Mouse (Mus musculus): Measurements from ENCODE around the gene Blvra. TPM values are rescaled to one million over a fixed set of nuclear protein-coding genes. Genes with fewer than 3 reads are reported as not detected.
"Not testable (repeated sequence)": the region's sequence is repeated elsewhere in the genome, so short reads cannot be mapped to it uniquely, and the experiment has no call there.

The Blvra gene
- 29.3 and 33.0 TPM in 2 replicates for polyA plus RNA-seq (2015; fragmentation: Nextera tagmentation; extraction: Ambion mirVana)

GRCm38 (mm10) chr2:127070435-127070841 lies at the start of gene Blvra:
TSS of gene Blvra (plus strand) at chr2:127070665.
- under 1% methylated on average over 32 of the region's 32 CpGs for WGBS

GRCm38 (mm10) chr2:127035006-127035605 lies 35.4 kb upstream of the Blvra start:
- 97% methylated on average over 9 of the region's 9 CpGs for WGBS

More at GRCm38 (mm10) chr2:127070435-127070841, at the start of gene Blvra:
- H3K9me3 ChIP-seq = no peaks in the 10 kb centered on the region
- no peaks in the 10 kb centered on the region for H3K27me3 ChIP-seq
- peak within 1 kb of the TSS; percentile 64 for H3K27ac ChIP-seq (replicated peaks)
- peak within 1 kb of the TSS; percentile 77 for H3K4me3 ChIP-seq
- H3K4me1 ChIP-seq (replicated peaks) = peaks cover 15% of the 10 kb centered on the region
- peaks cover 17% of the 10 kb centered on the region for H3K36me3 ChIP-seq
- peak within 1 kb of the TSS; percentile 60 for H3K4me2 ChIP-seq
- peak; percentile 99 for ATAC-seq (ENCODE audit: low FRiP score, low read depth)
- H3K9ac ChIP-seq = peak within 1 kb of the TSS; percentile 69

GRCm38 (mm10) chr2:127037299-127037698 lies 33.2 kb upstream of the Blvra start:
- ATAC-seq (ENCODE audit: low FRiP score, low read depth) = no peak

More at GRCm38 (mm10) chr2:127035006-127035605, 35.4 kb upstream of the Blvra start:
- ATAC-seq (ENCODE audit: low FRiP score, low read depth) = no peak
- H3K4me1 ChIP-seq (replicated peaks) = no peaks in the 10 kb centered on the region
- H3K4me2 ChIP-seq = no peak overlapping the region
- no peak overlapping the region for H3K9ac ChIP-seq
- peaks cover 43% of the 10 kb centered on the region for H3K36me3 ChIP-seq
- no peak overlapping the region for H3K27ac ChIP-seq (replicated peaks)
- no peaks in the 10 kb centered on the region for H3K9me3 ChIP-seq
- H3K4me3 ChIP-seq = no peak overlapping the region
- no peaks in the 10 kb centered on the region for H3K27me3 ChIP-seq

GRCm38 (mm10) chr2:127061471-127061870 lies 9.0 kb upstream of the Blvra start:
- Histone ChIP-seq H3K4me1 (replicated peaks) (no peaks in the 10 kb centered on the region), H3K27me3 (no peaks in the 10 kb centered on the region), H3K36me3 (peaks cover 66% of the 10 kb centered on the region), H3K4me3 (no peak overlapping the region), H3K27ac (replicated peaks) (no peak overlapping the region), H3K4me2 (no peak overlapping the region), H3K9ac (no peak overlapping the region), H3K9me3 (no peaks in the 10 kb centered on the region)
- ATAC-seq (ENCODE audit: low FRiP score, low read depth) = no peak
- 93% methylated on average over 9 of the region's 9 CpGs for WGBS

More at GRCm38 (mm10) chr2:127037299-127037698, 33.2 kb upstream of the Blvra start:
- WGBS = 93% methylated on average over 4 of the region's 4 CpGs
- H3K9ac ChIP-seq = no peak overlapping the region
- H3K36me3 ChIP-seq = peaks cover 39% of the 10 kb centered on the region
- no peak overlapping the region for H3K4me3 ChIP-seq
- no peaks in the 10 kb centered on the region for H3K27me3 ChIP-seq
- H3K4me2 ChIP-seq = no peak overlapping the region
- no peaks in the 10 kb centered on the region for H3K9me3 ChIP-seq
- no peaks in the 10 kb centered on the region for H3K4me1 ChIP-seq (replicated peaks)
- no peak overlapping the region for H3K27ac ChIP-seq (replicated peaks)

- WGBS = 81% methylated on average over 7 of the region's 7 CpGs
- H3K4me3 ChIP-seq = no peak overlapping the region
- H3K9ac ChIP-seq = no peak overlapping the region
- H3K27ac ChIP-seq (replicated peaks) = no peak overlapping the region
- peaks cover 21% of the 10 kb centered on the region for H3K36me3 ChIP-seq
- peaks cover 15% of the 10 kb centered on the region for H3K4me1 ChIP-seq (replicated peaks)
- no peaks in the 10 kb centered on the region for H3K27me3 ChIP-seq
- no peaks in the 10 kb centered on the region for H3K9me3 ChIP-seq
- ATAC-seq (ENCODE audit: low FRiP score, low read depth) = no peak
- H3K4me2 ChIP-seq = no peak overlapping the region
Observed at GRCm38 (mm10) chr2:127068806-127069205, 1.7 kb upstream of the Blvra start.

- Histone ChIP-seq H3K9ac (peak overlapping the region; percentile 12; the same call in 1 of the 2 replicates), H3K4me3 (peak overlapping the region; percentile 77), H3K4me2 (peak overlapping the region; percentile 60), H3K27me3 (no peaks in the 10 kb centered on the region), H3K36me3 (peaks cover 17% of the 10 kb centered on the region), H3K9me3 (no peaks in the 10 kb centered on the region), H3K27ac (replicated peaks) (peak overlapping the region; percentile 23; the same call in 1 of the 2 replicates), H3K4me1 (replicated peaks) (peaks cover 15% of the 10 kb centered on the region)
- WGBS = 20% methylated on average over 11 of the region's 11 CpGs
- ATAC-seq (ENCODE audit: low FRiP score, low read depth) = peak; percentile 10; the same call in 1 of the 2 replicates
Observed at GRCm38 (mm10) chr2:127069781-127070434, 557 bp upstream of the Blvra start.

- no peaks in the 10 kb centered on the region for H3K27me3 ChIP-seq
- peaks cover 15% of the 10 kb centered on the region for H3K4me1 ChIP-seq (replicated peaks)
- ATAC-seq (ENCODE audit: low FRiP score, low read depth) = no peak
- peak overlapping the region; percentile 60 for H3K4me2 ChIP-seq
- H3K4me3 ChIP-seq = peak overlapping the region; percentile 77
- WGBS = 16% methylated on average over 9 of the region's 9 CpGs
- peak overlapping the region; percentile 69 for H3K9ac ChIP-seq
- peaks cover 13% of the 10 kb centered on the region for H3K36me3 ChIP-seq
- H3K27ac ChIP-seq (replicated peaks) = peak overlapping the region; percentile 64; the same call in 1 of the 2 replicates
- H3K9me3 ChIP-seq = no peaks in the 10 kb centered on the region
Observed at GRCm38 (mm10) chr2:127070879-127071278, 414 bp downstream of the Blvra start.

- Histone ChIP-seq H3K4me2 (no peak overlapping the region), H3K27me3 (no peaks in the 10 kb centered on the region), H3K4me3 (no peak overlapping the region), H3K9me3 (no peaks in the 10 kb centered on the region), H3K36me3 (no peaks in the 10 kb centered on the region), H3K27ac (replicated peaks) (no peak overlapping the region), H3K9ac (no peak overlapping the region), H3K4me1 (replicated peaks) (peaks cover 15% of the 10 kb centered on the region)
- ATAC-seq (ENCODE audit: low FRiP score, low read depth) = no peak
- 93% methylated on average over 2 of the region's 2 CpGs for WGBS
Observed at GRCm38 (mm10) chr2:127074116-127074515, 3.7 kb downstream of the Blvra start.

GRCm38 (mm10) chr2:127077611-127078010 lies 7.1 kb downstream of the Blvra start:
- H3K27me3 ChIP-seq = no peaks in the 10 kb centered on the region
- H3K9ac ChIP-seq = no peak overlapping the region
- H3K4me3 ChIP-seq = no peak overlapping the region
- ATAC-seq (ENCODE audit: low FRiP score, low read depth) = no peak
- peaks cover 5% of the 10 kb centered on the region; the same call in 1 of the 2 replicates for H3K36me3 ChIP-seq
- no peak overlapping the region for H3K27ac ChIP-seq (replicated peaks)
- no peaks in the 10 kb centered on the region for H3K9me3 ChIP-seq
- no peak overlapping the region for H3K4me2 ChIP-seq
- WGBS = 76% methylated on average over 9 of the region's 9 CpGs
- H3K4me1 ChIP-seq (replicated peaks) = no peaks in the 10 kb centered on the region

- H3K36me3 ChIP-seq; H3K27ac ChIP-seq (replicated peaks); H3K4me1 ChIP-seq (replicated peaks); H3K9ac ChIP-seq; ATAC-seq (ENCODE audit: low FRiP score, low read depth); H3K27me3 ChIP-seq; H3K4me3 ChIP-seq; H3K9me3 ChIP-seq; H3K4me2 ChIP-seq: not testable (repeated sequence)
- 81% methylated on average over 2 of the region's 2 CpGs for WGBS
Observed at GRCm38 (mm10) chr2:127079066-127079465, 8.6 kb downstream of the Blvra start.

- WGBS = 91% methylated on average over 11 of the region's 11 CpGs
- ATAC-seq (ENCODE audit: low FRiP score, low read depth) = no peak
- H3K27me3 ChIP-seq = no peaks in the 10 kb centered on the region
- H3K4me1 ChIP-seq (replicated peaks) = no peaks in the 10 kb centered on the region
- no peak overlapping the region for H3K4me2 ChIP-seq
- H3K27ac ChIP-seq (replicated peaks) = no peak overlapping the region
- no peaks in the 10 kb centered on the region for H3K9me3 ChIP-seq
- no peak overlapping the region for H3K4me3 ChIP-seq
- no peak overlapping the region for H3K9ac ChIP-seq
- H3K36me3 ChIP-seq = peaks cover 5% of the 10 kb centered on the region; the same call in 1 of the 2 replicates
Observed at GRCm38 (mm10) chr2:127079881-127080590, 9.6 kb downstream of the Blvra start.
